Mouse (Mus musculus): ENCODE results near the gene Crtc2. TPM values are rescaled to one million over a fixed set of nuclear protein-coding genes. Genes with fewer than 3 reads are reported as not detected.
"Not testable (repeated sequence)": the region's sequence is repeated elsewhere in the genome, so short reads cannot be mapped to it uniquely, and the experiment has no call there.

Crtc2 gene
- polyA plus RNA-seq, 1 experiment from 2014 or later, result 6.9 TPM

DNA sequence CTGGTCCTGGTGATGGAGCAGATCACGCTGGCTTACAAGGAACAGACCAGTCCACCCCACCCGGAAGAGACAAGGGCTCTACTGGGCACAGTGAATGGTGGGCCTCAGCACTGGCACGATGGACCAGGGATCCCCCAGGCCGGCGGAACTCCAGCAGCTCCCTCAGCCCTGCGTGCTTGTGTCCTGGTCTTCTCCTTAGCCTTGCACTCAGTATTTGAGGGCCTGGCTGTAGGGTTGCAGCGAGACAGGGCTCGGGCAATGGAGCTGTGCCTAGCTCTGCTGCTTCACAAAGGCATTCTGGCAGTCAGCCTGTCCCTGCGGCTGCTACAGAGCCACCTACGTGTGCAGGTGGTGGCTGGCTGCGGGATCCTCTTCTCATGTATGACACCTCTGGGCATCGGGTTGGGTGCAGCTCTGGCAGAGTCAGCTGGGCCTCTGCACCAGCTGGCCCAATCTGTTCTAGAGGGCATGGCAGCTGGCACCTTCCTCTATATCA, 2.2 kb upstream of the Crtc2 start:
- H3K4me3 ChIP-seq (ENCODE audit: low read depth, low read length); H3K27me3 ChIP-seq (ENCODE audit: control insufficient read depth, insufficient read depth, low read depth, low read length); H3K4me2 ChIP-seq (ENCODE audit: low read depth, low read length); H3K9me3 ChIP-seq (replicated peaks; ENCODE audit: control insufficient read depth, low read length); H3K36me3 ChIP-seq (ENCODE audit: control insufficient read depth, insufficient read depth); ATAC-seq (ENCODE audit: low read depth); H3K27ac ChIP-seq (ENCODE audit: low read length); H3K9ac ChIP-seq (ENCODE audit: low read depth, low read length): not testable (repeated sequence)
- peaks cover 23% of the 10 kb centered on the region for H3K4me1 ChIP-seq (ENCODE audit: control insufficient read depth, low read depth, low read length)
- 86% methylated on average over 8 of the region's 12 CpGs for WGBS (ENCODE audit: insufficient replicate concordance)

DNA sequence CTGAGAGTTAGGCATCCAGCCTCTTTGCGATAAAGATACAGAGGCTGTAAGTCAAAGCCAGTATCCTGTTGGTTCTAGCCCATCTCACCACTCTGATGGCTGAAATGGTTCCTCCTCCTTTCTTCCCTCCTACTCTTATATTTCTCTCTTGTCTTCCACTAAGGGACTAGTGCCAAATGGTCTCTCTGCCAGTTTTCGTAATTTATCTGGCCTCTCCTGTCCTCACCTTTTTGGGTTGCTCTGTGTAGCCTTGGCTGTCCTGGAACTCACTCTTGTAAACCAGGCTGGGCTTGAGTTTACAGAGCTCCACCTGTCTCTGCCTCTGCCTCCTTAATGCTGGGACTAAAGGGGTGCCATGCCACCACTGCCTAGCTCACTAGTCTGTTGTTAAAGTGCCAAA, 1.3 kb upstream of the Crtc2 start:
- not testable (repeated sequence) for H3K9ac ChIP-seq (ENCODE audit: low read depth, low read length); H3K4me2 ChIP-seq (ENCODE audit: low read depth, low read length); H3K27me3 ChIP-seq (ENCODE audit: control insufficient read depth, insufficient read depth, low read depth, low read length); H3K27ac ChIP-seq (ENCODE audit: low read length); H3K9me3 ChIP-seq (replicated peaks; ENCODE audit: control insufficient read depth, low read length); H3K36me3 ChIP-seq (ENCODE audit: control insufficient read depth, insufficient read depth); ATAC-seq (ENCODE audit: low read depth); H3K4me3 ChIP-seq (ENCODE audit: low read depth, low read length)
- H3K4me1 ChIP-seq (ENCODE audit: control insufficient read depth, low read depth, low read length), result peaks cover 20% of the 10 kb centered on the region
- 69% methylated on average over 2 of the region's 2 CpGs for WGBS (ENCODE audit: insufficient replicate concordance)

DNA sequence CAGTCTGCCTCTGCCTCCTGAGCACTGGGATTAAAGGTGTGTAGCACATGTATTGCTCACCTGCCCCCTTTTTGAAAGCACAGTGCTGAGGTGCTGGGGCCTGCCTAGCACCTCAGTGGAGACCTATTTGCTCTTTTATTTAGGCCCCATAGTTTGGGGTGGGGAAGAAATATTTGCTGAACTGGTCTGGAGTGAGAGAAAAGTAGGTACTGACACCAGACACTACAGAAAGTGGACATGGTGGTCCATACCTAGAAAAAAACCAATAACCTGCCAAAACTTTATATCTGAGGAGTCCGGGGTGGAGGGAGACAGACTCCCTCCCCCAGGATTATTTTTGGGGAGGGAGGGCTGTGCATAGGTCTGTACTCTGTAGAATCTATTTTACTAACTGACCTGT, 789 bp upstream of the Crtc2 start:
- not testable (repeated sequence) for H3K9me3 ChIP-seq (replicated peaks; ENCODE audit: control insufficient read depth, low read length); H3K4me3 ChIP-seq (ENCODE audit: low read depth, low read length); H3K36me3 ChIP-seq (ENCODE audit: control insufficient read depth, insufficient read depth); H3K9ac ChIP-seq (ENCODE audit: low read depth, low read length); H3K27me3 ChIP-seq (ENCODE audit: control insufficient read depth, insufficient read depth, low read depth, low read length); ATAC-seq (ENCODE audit: low read depth); H3K4me2 ChIP-seq (ENCODE audit: low read depth, low read length); H3K27ac ChIP-seq (ENCODE audit: low read length)
- WGBS (ENCODE audit: insufficient replicate concordance), result 54% methylated on average over 1 of the region's 1 CpGs
- peaks cover 19% of the 10 kb centered on the region for H3K4me1 ChIP-seq (ENCODE audit: control insufficient read depth, low read depth, low read length)

DNA sequence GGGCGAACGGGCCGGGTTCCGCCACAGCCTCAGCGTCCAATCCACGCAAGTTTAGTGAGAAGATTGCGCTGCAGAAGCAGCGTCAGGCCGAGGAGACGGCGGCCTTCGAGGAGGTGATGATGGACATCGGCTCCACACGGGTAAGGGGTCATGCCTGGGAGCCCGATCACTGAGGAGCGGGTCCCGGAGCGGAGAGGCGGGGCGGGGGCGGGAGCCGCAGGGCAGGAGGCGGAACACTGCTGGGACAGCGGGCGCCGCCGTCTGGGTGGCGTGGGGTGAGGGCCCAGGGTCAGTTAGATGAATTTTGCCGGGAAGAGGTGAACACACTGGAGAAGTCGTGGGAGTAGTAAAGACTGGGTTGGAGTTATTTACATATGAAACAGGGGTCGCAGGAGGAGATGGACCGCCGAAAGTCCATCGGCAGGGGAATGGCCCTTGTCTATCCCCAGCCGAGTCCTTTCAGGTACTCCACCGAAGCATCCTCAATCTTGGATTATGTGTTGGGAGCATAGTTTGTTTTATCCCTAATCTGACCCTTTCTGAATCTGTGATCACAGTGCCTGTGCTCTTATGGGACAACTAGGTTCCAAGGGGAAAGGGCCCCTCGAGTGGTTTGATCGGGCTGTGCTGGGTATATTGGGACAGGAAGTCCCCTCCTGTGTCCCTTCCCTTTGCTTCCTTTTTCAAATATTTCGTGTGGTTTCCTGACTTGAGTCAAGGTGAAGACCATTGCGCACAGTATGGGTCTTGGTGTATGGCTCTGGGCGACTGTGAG, 643 bp downstream of the Crtc2 start:
- peak overlapping the region; percentile 85 for H3K4me2 ChIP-seq (ENCODE audit: low read depth, low read length)
- no peaks in the 10 kb centered on the region for H3K27me3 ChIP-seq (ENCODE audit: control insufficient read depth, insufficient read depth, low read depth, low read length)
- H3K9me3 ChIP-seq (replicated peaks; ENCODE audit: control insufficient read depth, low read length), result no peaks in the 10 kb centered on the region
- WGBS (ENCODE audit: insufficient replicate concordance), result under 1% methylated on average over 41 of the region's 41 CpGs
- H3K4me1 ChIP-seq (ENCODE audit: control insufficient read depth, low read depth, low read length), result peaks cover 7% of the 10 kb centered on the region
- H3K27ac ChIP-seq (ENCODE audit: low read length), result peak overlapping the region; percentile 85
- H3K4me3 ChIP-seq (ENCODE audit: low read depth, low read length), result peak overlapping the region; percentile 83
- peaks cover 4% of the 10 kb centered on the region for H3K36me3 ChIP-seq (ENCODE audit: control insufficient read depth, insufficient read depth)
- peak overlapping the region; percentile 85 for H3K9ac ChIP-seq (ENCODE audit: low read depth, low read length)
- peak; percentile 66 for ATAC-seq (ENCODE audit: low read depth)

DNA sequence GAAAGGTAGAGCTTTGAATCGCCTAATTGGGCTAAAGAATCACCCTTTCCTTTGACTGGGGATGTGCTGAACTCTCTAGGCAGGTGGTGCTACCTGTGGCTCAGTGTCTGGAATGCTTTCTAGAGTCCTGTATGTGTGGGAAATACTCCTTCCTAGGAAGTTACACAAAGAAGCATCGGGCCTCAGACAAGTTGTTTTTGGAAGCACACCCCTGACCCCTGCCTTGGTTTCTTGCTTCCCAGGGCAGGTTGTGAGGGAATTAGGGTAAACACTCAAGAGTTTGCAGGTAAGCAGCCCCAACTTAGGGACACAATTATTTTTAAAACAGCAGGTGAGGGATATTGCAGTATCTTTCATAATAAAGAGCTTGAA, 1.2 kb downstream of the Crtc2 start:
- peak overlapping the region; percentile 85 for H3K27ac ChIP-seq (ENCODE audit: low read length)
- WGBS (ENCODE audit: insufficient replicate concordance), result 6% methylated on average over 2 of the region's 2 CpGs

DNA sequence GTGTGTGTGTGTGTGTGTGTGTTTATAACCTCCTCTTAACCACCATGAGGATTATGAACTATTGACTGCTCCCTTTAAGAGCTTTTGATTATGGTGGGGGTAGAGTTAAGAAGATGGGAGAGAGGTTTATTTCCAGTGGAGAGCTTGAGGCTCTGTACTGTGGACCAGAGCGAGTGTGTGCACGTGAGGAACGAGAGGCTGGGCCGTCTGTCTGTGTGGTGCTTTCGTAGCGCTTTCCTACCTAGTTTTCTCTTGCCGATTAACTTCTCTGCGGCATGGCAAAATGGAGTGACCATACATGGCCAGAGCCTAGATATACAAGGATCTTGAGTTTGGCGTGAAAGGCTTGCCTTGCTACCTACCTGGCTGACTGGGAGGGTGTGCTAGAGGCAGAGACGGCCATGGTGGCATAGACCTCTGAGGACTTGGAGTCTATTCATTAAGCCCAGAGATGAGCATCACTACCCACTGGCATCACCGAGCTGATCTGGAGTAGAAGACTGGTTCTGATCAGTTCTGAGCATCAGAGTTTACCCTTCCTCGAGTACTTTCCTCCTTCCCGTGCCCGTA, 1.9 kb downstream of the Crtc2 start:
- no peaks in the 10 kb centered on the region for H3K9me3 ChIP-seq (replicated peaks; ENCODE audit: control insufficient read depth, low read length)
- no peak for ATAC-seq (ENCODE audit: low read depth)
- 86% methylated on average over 14 of the region's 14 CpGs for WGBS (ENCODE audit: insufficient replicate concordance)

More for the DNA sequence above, 1.2 kb downstream of the Crtc2 start:
- H3K9ac ChIP-seq (ENCODE audit: low read depth, low read length), result peak overlapping the region; percentile 85
- H3K36me3 ChIP-seq (ENCODE audit: control insufficient read depth, insufficient read depth), result peaks cover 5% of the 10 kb centered on the region; the same call in 1 of the 2 replicates
- H3K4me1 ChIP-seq (ENCODE audit: control insufficient read depth, low read depth, low read length), result peaks cover 7% of the 10 kb centered on the region
- H3K4me2 ChIP-seq (ENCODE audit: low read depth, low read length), result peak overlapping the region; percentile 85
- ATAC-seq (ENCODE audit: low read depth), result no peak
- H3K4me3 ChIP-seq (ENCODE audit: low read depth, low read length), result peak overlapping the region; percentile 83
- no peaks in the 10 kb centered on the region for H3K27me3 ChIP-seq (ENCODE audit: control insufficient read depth, insufficient read depth, low read depth, low read length)
- H3K9me3 ChIP-seq (replicated peaks; ENCODE audit: control insufficient read depth, low read length), result no peaks in the 10 kb centered on the region

DNA sequence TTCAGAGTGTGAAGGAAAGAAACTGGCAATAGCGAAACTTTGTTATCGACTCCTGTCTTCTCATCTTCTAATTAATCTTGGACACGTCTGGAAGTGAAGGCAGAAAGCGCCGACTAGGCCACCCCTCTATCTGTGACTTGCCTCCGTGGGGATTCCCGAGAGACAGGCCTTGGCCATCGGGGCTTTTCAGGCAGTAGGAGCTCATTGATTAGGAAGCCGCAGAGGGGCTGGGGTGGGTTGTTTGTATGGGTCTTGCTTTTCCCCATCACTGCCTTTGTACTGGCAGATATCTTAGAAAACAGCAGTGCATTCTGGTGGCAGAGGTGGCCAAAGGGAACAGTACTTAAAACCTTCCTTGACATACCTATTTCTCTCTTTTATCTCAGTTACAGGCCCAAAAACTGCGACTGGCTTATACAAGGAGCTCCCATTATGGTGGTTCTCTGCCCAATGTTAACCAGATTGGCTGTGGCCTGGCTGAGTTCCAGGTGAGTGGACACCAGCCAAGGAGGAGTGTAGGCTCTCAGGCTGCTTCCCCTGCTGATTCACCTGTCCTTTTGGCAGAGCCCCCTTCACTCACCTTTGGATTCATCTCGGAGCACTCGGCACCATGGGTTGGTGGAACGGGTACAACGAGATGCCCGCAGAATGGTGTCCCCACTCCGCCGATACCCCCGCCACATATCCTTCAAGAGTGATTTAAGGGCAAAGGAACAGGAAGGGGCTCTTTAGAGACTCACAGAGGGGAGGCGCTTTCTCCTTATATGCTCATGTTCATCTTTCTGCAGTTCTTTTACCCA, 3.0 kb downstream of the Crtc2 start:
- no peak overlapping the region for H3K4me3 ChIP-seq (ENCODE audit: low read depth, low read length)
- peaks cover 7% of the 10 kb centered on the region for H3K4me1 ChIP-seq (ENCODE audit: control insufficient read depth, low read depth, low read length)
- 77% methylated on average over 19 of the region's 19 CpGs for WGBS (ENCODE audit: insufficient replicate concordance)
- no peak overlapping the region for H3K27ac ChIP-seq (ENCODE audit: low read length)
- peaks cover 5% of the 10 kb centered on the region for H3K36me3 ChIP-seq (ENCODE audit: control insufficient read depth, insufficient read depth)
- no peaks in the 10 kb centered on the region for H3K27me3 ChIP-seq (ENCODE audit: control insufficient read depth, insufficient read depth, low read depth, low read length)
- H3K9ac ChIP-seq (ENCODE audit: low read depth, low read length), result no peak overlapping the region
- no peak overlapping the region for H3K4me2 ChIP-seq (ENCODE audit: low read depth, low read length)
- H3K9me3 ChIP-seq (replicated peaks; ENCODE audit: control insufficient read depth, low read length), result no peaks in the 10 kb centered on the region
- no peak for ATAC-seq (ENCODE audit: low read depth)

More for the DNA sequence above, 1.9 kb downstream of the Crtc2 start:
- Histone ChIP-seq H3K27ac (ENCODE audit: low read length) (no peak overlapping the region), H3K27me3 (ENCODE audit: control insufficient read depth, insufficient read depth, low read depth, low read length) (no peaks in the 10 kb centered on the region), H3K4me2 (ENCODE audit: low read depth, low read length) (no peak overlapping the region), H3K9ac (ENCODE audit: low read depth, low read length) (no peak overlapping the region), H3K4me3 (ENCODE audit: low read depth, low read length) (no peak overlapping the region), H3K4me1 (ENCODE audit: control insufficient read depth, low read depth, low read length) (peaks cover 7% of the 10 kb centered on the region), H3K36me3 (ENCODE audit: control insufficient read depth, insufficient read depth) (peaks cover 5% of the 10 kb centered on the region)

DNA sequence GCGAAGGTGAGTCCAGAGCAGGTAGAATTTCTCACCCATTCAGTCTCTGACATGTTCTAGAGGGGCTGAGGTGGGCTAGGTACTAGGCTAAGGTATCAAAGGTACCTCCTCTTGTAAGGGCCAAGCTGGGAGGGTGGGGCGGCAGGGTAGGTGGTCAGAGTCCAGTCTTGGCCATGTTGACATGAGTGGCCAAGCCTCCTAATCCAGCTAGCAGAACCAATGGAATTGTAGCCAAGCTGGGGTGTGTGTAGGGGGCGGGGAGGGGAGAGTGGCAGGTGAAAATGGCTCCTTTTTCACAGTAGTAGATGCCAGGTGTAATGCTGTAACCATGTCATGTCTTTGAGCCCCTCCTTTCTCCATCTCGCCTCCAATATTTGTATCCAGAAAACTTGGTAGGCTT, 4.6 kb downstream of the Crtc2 start:
- Histone ChIP-seq H3K4me1 (ENCODE audit: control insufficient read depth, low read depth, low read length) (peaks cover 7% of the 10 kb centered on the region), H3K9me3 (replicated peaks; ENCODE audit: control insufficient read depth, low read length) (no peaks in the 10 kb centered on the region), H3K27me3 (ENCODE audit: control insufficient read depth, insufficient read depth, low read depth, low read length) (no peaks in the 10 kb centered on the region), H3K4me3 (ENCODE audit: low read depth, low read length) (no peak overlapping the region), H3K4me2 (ENCODE audit: low read depth, low read length) (no peak overlapping the region), H3K36me3 (ENCODE audit: control insufficient read depth, insufficient read depth) (peaks cover 5% of the 10 kb centered on the region), H3K27ac (ENCODE audit: low read length) (peak overlapping the region; percentile 1; the same call in 1 of the 2 replicates), H3K9ac (ENCODE audit: low read depth, low read length) (no peak overlapping the region)
- ATAC-seq (ENCODE audit: low read depth), result peak; percentile 9; the same call in 1 of the 2 replicates
- WGBS (ENCODE audit: insufficient replicate concordance), result 68% methylated on average over 4 of the region's 4 CpGs

All from liver, embryonic 16.5 days (tissue).